Mouse (Mus musculus): ENCODE data around the gene Rerg. TPM values are rescaled to one million over a fixed set of nuclear protein-coding genes. Genes with fewer than 3 reads are reported as not detected.

Gene Rerg
- polyA plus RNA-seq, 1 experiment from 2014 or later, result 23.9 TPM

DNA sequence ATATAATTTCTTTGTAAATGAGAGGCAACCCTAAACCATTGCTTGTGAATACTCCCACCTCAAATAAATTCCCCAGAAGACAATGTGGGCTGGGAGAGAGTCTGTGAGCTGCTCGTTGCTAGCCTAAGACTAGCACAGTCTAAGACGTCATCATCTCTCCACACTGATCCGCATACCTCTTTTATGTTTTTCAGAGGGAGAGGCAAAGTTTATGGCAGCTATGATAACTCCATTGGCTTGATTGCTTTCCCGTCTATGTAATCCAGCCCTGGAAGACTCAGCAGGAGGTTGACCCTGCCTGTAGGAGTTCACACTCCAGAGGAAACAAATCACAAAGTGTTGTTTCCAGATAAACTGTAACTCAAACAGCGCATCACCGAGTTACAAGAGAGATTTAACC lies 38.9 kb downstream of the Rerg start:
- H3K27ac ChIP-seq, result no peak overlapping the region
- ATAC-seq (replicated peaks; ENCODE audit: low FRiP score, low read depth), result 0 out of 2 replicates have a peak, but pooled peaks have one; percentile 43

DNA sequence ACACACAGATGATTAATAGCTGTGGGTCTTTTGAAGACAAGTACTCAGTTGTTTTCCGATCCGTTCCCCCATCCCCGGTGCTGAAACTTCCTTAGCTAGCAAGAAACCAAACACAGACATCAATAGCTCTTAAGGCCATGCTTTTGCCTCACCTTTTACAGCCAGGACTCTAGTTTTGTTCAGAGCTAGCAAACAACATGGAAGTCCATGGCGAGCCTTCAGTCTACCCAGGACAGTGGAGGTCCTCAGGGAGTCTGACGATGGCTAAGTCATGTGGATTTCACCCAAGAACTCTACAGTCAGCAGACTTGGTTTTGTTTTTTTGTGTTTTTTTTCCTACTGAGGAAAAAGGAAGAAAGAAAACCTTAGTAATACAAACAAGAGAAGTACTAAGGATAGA lies 43.4 kb downstream of the Rerg start:
- peaks cover 22% of the 10 kb centered on the region for H3K4me1 ChIP-seq (replicated peaks; ENCODE audit: insufficient read depth, low read length)
- H3K27me3 ChIP-seq (ENCODE audit: insufficient read depth, low read length), result no peaks in the 10 kb centered on the region
- 34% methylated on average over 5 of the region's 5 CpGs for WGBS
- H3K9me3 ChIP-seq (replicated peaks; ENCODE audit: low read length), result no peaks in the 10 kb centered on the region
- no peaks in the 10 kb centered on the region for H3K36me3 ChIP-seq (ENCODE audit: insufficient read depth, low read length)
- H3K4me3 ChIP-seq (replicated peaks; ENCODE audit: low read depth, low read length), result no peak overlapping the region
- ATAC-seq (replicated peaks; ENCODE audit: low FRiP score, low read depth) (no peak), DNase-seq (ENCODE audit: low spot score) (no peak)
- no peak overlapping the region for H3K4me2 ChIP-seq (ENCODE audit: low read length)
- peak overlapping the region; percentile 47; the same call in 1 of the 2 replicates for H3K27ac ChIP-seq
- no peak overlapping the region for H3K9ac ChIP-seq (ENCODE audit: low read depth, low read length)
- no peak for TF ChIP-seq CTCF (IDR thresholded peaks at IDR 0.05; ENCODE audit: low read depth)

More for the DNA sequence above, 38.9 kb downstream of the Rerg start:
- WGBS, result 21% methylated on average over 6 of the region's 6 CpGs
- H3K4me2 ChIP-seq (ENCODE audit: low read length), result no peak overlapping the region
- H3K9ac ChIP-seq (ENCODE audit: low read depth, low read length), result no peak overlapping the region
- H3K36me3 ChIP-seq (ENCODE audit: insufficient read depth, low read length), result no peaks in the 10 kb centered on the region
- no peaks in the 10 kb centered on the region for H3K27me3 ChIP-seq (ENCODE audit: insufficient read depth, low read length)
- H3K4me3 ChIP-seq (replicated peaks; ENCODE audit: low read depth, low read length), result no peak overlapping the region
- TF ChIP-seq CTCF (IDR thresholded peaks at IDR 0.05; ENCODE audit: low read depth), result no peak
- H3K4me1 ChIP-seq (replicated peaks; ENCODE audit: insufficient read depth, low read length), result peaks cover 24% of the 10 kb centered on the region
- DNase-seq (ENCODE audit: low spot score), result peak; percentile 72
- no peaks in the 10 kb centered on the region for H3K9me3 ChIP-seq (replicated peaks; ENCODE audit: low read length)

DNA sequence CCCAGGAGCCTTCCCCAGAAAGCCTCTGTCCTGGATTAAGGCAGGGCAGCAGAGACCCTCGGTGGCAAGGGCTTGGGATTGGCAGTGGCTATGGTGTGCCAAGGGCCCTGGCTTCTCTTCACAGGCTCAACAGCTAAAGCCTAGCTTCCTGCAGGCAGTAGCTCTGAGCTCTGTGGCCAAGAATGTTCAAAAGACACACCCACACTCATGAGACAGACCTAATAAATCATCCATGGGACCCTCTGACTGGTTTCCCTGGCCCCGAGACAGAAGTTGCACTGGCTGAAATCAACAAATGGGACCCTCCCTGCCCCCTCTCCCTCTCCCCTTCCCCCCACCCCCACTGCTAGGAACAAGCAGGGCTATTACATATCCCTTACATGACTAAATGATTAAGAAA lies 44.1 kb downstream of the Rerg start:
- Histone ChIP-seq H3K4me3 (replicated peaks; ENCODE audit: low read depth, low read length) (no peak overlapping the region), H3K27me3 (ENCODE audit: insufficient read depth, low read length) (no peaks in the 10 kb centered on the region), H3K9ac (ENCODE audit: low read depth, low read length) (no peak overlapping the region), H3K36me3 (ENCODE audit: insufficient read depth, low read length) (no peaks in the 10 kb centered on the region), H3K9me3 (replicated peaks; ENCODE audit: low read length) (no peaks in the 10 kb centered on the region), H3K4me1 (replicated peaks; ENCODE audit: insufficient read depth, low read length) (peaks cover 17% of the 10 kb centered on the region), H3K27ac (peak overlapping the region; percentile 47), H3K4me2 (ENCODE audit: low read length) (no peak overlapping the region)
- 14% methylated on average over 2 of the region's 2 CpGs for WGBS
- DNase-seq (ENCODE audit: low spot score) (peak; percentile 89), ATAC-seq (replicated peaks; ENCODE audit: low FRiP score, low read depth) (peak; percentile 74; the same call in 1 of the 2 replicates)
- TF ChIP-seq CTCF (IDR thresholded peaks at IDR 0.05; ENCODE audit: low read depth), result no peak

DNA sequence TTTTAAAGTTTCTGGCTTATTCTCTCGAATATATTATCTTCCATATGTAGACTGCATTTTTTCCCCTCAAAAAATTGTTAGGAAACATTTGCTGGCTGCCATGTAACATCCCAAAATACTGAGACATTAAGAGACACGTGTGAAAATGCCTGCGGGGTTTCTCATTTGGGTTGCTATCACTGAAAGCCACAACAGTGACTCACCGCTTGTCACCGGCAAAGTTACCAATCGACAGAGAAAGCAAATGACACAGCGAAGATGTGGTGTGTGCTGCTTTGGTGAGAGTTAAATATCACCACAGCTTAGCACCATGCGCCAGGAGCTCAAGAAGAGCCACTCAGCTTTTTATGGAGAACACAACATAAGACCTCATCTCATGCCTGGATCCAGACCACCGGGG lies 44.9 kb downstream of the Rerg start:
- Histone ChIP-seq H3K36me3 (ENCODE audit: insufficient read depth, low read length) (no peaks in the 10 kb centered on the region), H3K9ac (ENCODE audit: low read depth, low read length) (no peak overlapping the region), H3K4me3 (replicated peaks; ENCODE audit: low read depth, low read length) (no peak overlapping the region), H3K9me3 (replicated peaks; ENCODE audit: low read length) (no peaks in the 10 kb centered on the region), H3K4me2 (ENCODE audit: low read length) (no peak overlapping the region), H3K27me3 (ENCODE audit: insufficient read depth, low read length) (no peaks in the 10 kb centered on the region), H3K27ac (peak overlapping the region; percentile 47; the same call in 1 of the 2 replicates), H3K4me1 (replicated peaks; ENCODE audit: insufficient read depth, low read length) (peaks cover 17% of the 10 kb centered on the region)
- TF ChIP-seq CTCF (IDR thresholded peaks at IDR 0.05; ENCODE audit: low read depth), result no peak
- DNase-seq (ENCODE audit: low spot score) (no peak), ATAC-seq (replicated peaks; ENCODE audit: low FRiP score, low read depth) (no peak)
- 75% methylated on average over 9 of the region's 9 CpGs for WGBS

DNA sequence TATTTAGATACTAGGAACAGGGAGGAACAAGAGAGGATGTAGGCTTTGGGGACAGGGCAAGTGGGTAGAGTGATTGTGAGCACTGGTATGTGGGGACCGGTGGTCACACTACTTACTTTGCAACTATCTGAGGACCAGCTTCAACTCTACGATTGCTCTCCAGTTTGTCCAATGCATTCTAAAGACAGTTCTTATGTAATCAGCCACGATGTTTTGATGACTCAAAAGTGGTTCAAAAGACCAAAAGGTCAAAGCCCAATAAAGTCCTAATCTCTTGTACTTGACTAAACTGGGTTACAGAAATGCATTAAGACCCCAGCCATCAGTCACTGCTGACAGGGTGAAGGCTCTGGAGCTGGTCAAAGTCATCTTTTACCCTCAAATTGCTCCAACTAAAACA lies 45.3 kb downstream of the Rerg start:
- Histone ChIP-seq H3K4me1 (replicated peaks; ENCODE audit: insufficient read depth, low read length) (peaks cover 17% of the 10 kb centered on the region), H3K9ac (ENCODE audit: low read depth, low read length) (no peak overlapping the region), H3K27me3 (ENCODE audit: insufficient read depth, low read length) (no peaks in the 10 kb centered on the region), H3K36me3 (ENCODE audit: insufficient read depth, low read length) (no peaks in the 10 kb centered on the region), H3K4me2 (ENCODE audit: low read length) (no peak overlapping the region), H3K27ac (no peak overlapping the region; the same call in 1 of the 2 replicates), H3K4me3 (replicated peaks; ENCODE audit: low read depth, low read length) (no peak overlapping the region), H3K9me3 (replicated peaks; ENCODE audit: low read length) (no peaks in the 10 kb centered on the region)
- ATAC-seq (replicated peaks; ENCODE audit: low FRiP score, low read depth) (no peak), DNase-seq (ENCODE audit: low spot score) (peak; percentile 15)
- WGBS, result 54% methylated on average over 3 of the region's 3 CpGs
- no peak for TF ChIP-seq CTCF (IDR thresholded peaks at IDR 0.05; ENCODE audit: low read depth)

DNA sequence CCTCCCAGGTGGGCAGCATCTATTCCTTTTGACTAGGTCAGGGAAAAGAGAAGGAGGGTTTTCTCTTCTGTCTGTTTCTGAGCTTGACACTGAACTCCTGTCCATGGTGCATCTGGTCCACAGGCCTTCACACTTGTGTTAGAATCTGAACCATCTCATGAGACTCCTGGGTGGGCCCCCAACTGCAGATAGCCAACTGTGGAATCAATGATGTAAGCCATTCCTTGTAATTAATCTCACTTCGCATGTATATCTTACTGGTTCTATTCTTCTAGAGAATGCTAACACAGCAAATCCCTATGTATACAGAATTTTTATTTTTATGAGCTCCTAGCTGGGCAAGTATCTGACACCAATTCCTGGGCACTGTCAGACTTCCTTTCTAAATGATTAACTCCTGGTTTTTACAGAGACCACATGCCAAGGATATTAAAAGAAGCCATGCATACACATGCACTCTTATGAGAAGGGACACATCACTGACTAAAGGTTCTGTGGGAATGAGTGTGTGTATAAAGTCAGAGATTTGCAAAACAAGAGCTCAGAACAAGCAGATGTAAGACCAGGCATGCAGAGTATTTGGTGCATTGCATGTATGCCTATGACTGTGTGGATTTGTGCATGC lies 53.3 kb downstream of the Rerg start:
- 75% methylated on average over 1 of the region's 1 CpGs for WGBS
- Histone ChIP-seq H3K4me3 (replicated peaks; ENCODE audit: low read depth, low read length) (no peak overlapping the region), H3K9me3 (replicated peaks; ENCODE audit: low read length) (no peaks in the 10 kb centered on the region), H3K36me3 (ENCODE audit: insufficient read depth, low read length) (no peaks in the 10 kb centered on the region), H3K27me3 (ENCODE audit: insufficient read depth, low read length) (no peaks in the 10 kb centered on the region), H3K4me2 (ENCODE audit: low read length) (no peak overlapping the region), H3K9ac (ENCODE audit: low read depth, low read length) (no peak overlapping the region), H3K4me1 (replicated peaks; ENCODE audit: insufficient read depth, low read length) (no peaks in the 10 kb centered on the region), H3K27ac (no peak overlapping the region)
- ATAC-seq (replicated peaks; ENCODE audit: low FRiP score, low read depth) (no peak), DNase-seq (ENCODE audit: low spot score) (no peak)
- no peak for TF ChIP-seq CTCF (IDR thresholded peaks at IDR 0.05; ENCODE audit: low read depth)

DNA sequence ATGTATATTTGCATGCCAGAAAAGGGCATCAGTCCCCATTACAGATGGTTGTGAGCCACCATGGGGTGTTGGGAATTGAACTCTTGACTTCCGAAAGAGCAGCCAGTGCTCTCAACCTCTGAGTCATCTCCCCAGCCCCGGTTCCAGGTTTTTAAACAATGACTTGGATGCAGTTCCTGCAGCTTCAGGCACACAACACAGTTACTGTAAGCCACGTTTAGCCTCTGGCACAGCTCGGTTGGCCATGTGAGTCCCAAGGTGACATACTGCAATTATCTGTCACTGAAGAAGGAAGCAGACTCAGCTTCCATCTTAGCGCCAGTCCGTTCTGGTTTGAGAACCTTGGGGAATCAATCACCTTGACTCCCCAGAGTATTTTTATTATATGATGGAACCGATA lies 55.4 kb downstream of the Rerg start:
- WGBS, result 83% methylated on average over 7 of the region's 7 CpGs
- no peaks in the 10 kb centered on the region for H3K27me3 ChIP-seq (ENCODE audit: insufficient read depth, low read length)
- H3K4me2 ChIP-seq (ENCODE audit: low read length), result no peak overlapping the region
- no peak overlapping the region for H3K9ac ChIP-seq (ENCODE audit: low read depth, low read length)
- no peak for ATAC-seq (replicated peaks; ENCODE audit: low FRiP score, low read depth)
- TF ChIP-seq CTCF (IDR thresholded peaks at IDR 0.05; ENCODE audit: low read depth), result no peak
- H3K36me3 ChIP-seq (ENCODE audit: insufficient read depth, low read length), result no peaks in the 10 kb centered on the region
- no peak overlapping the region for H3K4me3 ChIP-seq (replicated peaks; ENCODE audit: low read depth, low read length)
- no peaks in the 10 kb centered on the region for H3K4me1 ChIP-seq (replicated peaks; ENCODE audit: insufficient read depth, low read length)
- H3K9me3 ChIP-seq (replicated peaks; ENCODE audit: low read length), result no peaks in the 10 kb centered on the region
- H3K27ac ChIP-seq, result no peak overlapping the region
- DNase-seq (ENCODE audit: low spot score), result no peak

Data from kidney, postnatal 0 days (tissue).